Mouse (Mus musculus) testis, adult 2 months (tissue): Measurements from ENCODE around the gene Lrp2.

Experiments used
- CTCF ChIP-seq: fragments of 200-500 bp; IDR thresholded peaks from 2 replicates; pipeline ENCODE4 v1.5.1; 2012; ENCODE audit warnings: low read depth, mild to moderate bottlenecking, inconsistent platforms, low read length, moderate library complexity; ENCODE audit not compliant: control insufficient read depth, insufficient read depth, insufficient replicate concordance
- POLR2A ChIP-seq: fragments of 200-500 bp; IDR thresholded peaks from 2 replicates; pipeline ENCODE4 v1.6.1; 2012; ENCODE audit warnings: low read depth, mild to moderate bottlenecking, inconsistent platforms, low read length, moderate library complexity; ENCODE audit not compliant: control insufficient read depth

- TF ChIP-seq CTCF (no peak), POLR2A (no peak)
These were observed at the start of gene Lrp2 for GRCm38 (mm10) chr2:69585886-69586398.
